Mouse (Mus musculus) monocyte, adult 2 months (primary cell): ENCODE results near the gene St7.

ENCODE experiments used
- DNase-seq, 2 experiments: peaks; one replicate each; pipeline ENCODE4 v3.0.0; 2022; ENCODE audit warnings: low spot score in 2 of 2, low read depth in 1 of 2

St7 gene

DNA sequence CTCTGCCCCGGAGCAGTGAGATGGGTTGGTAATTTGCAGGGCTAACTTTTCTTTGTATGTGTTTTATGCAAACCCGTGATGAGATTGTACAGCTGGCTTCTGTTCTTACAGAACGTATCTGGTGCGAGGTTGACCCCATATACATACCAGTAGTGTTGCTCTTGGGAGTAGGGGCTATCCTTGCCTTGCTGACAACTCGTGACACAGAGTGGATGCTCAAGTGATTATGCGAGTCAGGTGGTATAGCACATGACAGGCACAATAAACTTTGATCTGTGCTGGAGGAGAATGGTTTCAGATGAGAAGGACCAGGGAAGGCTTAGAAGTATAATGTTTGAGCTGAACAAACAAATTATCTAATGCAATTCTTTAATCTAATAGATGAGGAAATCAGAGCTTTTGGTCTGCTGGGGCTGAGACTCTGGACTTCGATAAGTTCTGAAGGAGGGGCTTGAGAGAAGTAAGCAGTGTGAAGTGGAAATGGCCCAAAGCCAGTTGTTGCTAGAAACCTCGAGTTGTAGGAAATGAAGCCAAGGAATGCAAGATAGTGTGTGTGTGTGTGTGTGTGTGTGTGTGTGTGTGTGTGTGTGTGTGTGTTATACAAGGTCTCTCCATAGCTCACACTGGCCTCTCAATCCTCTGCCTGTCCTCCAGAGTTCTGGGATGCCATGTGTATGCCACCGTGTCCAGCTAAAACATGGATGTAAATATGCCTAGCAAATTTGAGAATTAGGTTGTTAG, 251.3 kb downstream of the St7 start:
- DNase-seq = no peak

DNA sequence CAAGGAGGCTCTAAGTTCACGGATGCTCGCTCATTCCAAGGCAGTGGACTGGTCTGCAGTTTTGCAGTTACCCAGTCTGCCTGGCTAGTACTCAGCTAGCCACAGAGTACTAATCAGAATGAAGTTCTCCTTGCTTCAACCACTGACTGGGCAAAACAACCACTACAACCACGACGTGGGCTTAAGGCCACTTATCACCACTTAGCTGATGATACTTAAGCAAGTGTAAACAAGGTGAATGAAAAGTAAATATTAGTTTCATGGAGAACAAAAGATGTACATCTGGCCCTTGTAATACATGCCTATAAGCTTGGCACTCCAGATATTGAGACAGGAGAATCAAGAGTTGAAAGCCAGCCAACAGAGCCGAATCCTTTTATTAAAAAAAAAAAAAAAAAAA, 253.7 kb downstream of the St7 start:
- DNase-seq = no peak

DNA sequence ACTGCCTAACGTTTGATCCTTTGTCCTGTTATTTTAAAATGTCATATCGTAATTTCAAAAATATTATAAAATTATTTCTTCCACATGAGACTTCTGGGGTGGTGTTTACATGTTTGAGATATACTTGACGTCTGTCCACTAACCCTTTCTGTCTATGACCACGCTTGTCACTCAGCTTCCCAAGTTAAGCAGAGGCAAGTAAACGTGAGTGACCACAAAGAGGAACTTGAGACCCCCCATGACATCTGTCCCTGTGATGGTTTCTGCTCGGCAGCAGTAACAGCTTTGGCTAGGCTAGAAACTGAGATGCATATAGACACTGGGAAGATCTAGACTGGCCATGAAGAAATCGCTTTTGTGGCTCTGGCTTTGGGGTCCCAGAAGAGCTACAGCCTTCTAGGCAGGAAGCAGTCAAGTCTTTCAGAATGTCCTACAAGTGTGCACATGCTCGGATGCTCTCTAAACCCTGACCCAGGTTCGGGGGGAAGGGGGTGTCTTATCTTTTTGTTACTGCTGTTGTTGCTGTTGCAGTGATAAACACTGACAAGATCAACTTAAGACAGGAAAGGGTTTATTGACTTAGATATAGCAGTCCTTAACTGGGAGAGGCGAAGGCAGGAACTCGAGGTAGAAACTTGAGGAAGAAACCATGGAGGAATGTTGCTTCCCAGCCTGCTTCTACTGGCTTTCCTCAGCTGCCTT, 254.5 kb downstream of the St7 start:
- no peak for DNase-seq

DNA sequence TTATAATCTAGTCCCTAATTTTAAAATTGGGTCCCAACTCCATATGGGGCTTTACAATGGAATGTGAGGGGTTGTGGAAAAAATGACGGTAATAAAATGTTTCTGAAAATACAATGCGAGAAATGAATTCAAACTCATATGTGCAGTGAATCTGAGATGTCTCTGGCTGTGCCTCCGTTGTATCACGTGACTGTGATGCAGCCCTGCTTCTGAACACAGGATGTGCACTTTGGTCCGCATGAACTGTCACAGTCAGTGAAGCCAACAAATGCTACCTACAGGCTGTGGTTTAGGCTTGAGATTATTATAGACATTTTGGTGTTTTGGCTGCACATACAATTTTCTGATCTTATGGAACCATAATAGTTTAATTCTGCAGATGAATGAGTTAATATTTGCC, 256.4 kb downstream of the St7 start:
- no peak for DNase-seq

DNA sequence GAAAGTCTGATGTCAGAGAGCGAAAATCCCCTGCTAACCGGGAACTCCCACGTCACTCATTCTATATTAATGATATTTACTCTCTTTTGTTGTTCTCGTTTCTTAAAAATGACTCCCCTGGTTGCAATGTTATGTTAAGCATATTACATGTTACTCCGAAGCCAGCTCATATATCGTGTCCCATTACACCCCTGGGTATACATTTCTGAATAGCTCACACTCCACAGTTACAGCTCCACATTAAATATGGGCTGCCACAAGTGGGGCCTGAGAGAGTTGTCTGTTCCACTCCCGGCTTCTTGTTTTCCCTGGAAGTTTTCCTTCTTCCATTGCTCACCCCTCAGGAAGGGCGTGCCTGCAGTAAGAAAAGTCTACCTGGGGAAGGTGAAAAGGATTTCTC, 259.0 kb downstream of the St7 start:
- no peak for DNase-seq

DNA sequence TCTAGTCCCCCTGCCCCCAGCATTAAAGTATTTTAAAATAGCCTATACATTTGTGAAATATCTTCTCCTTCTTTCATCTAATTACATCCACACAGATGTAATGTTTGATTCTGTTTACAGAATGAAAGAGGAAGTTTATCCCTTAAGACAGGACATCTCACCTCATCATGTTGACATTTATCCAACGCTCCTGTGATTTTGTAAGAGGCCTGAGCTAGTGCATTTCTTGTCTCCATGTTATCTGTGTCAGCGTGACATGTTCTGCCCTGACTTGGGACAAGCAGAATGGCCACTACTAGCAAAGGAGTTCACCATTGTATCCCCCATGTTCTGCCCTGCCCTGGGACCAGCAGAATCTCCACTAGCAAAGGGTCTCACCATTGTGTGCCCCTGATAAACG, 270.7 kb downstream of the St7 start:
- no peak for DNase-seq

DNA sequence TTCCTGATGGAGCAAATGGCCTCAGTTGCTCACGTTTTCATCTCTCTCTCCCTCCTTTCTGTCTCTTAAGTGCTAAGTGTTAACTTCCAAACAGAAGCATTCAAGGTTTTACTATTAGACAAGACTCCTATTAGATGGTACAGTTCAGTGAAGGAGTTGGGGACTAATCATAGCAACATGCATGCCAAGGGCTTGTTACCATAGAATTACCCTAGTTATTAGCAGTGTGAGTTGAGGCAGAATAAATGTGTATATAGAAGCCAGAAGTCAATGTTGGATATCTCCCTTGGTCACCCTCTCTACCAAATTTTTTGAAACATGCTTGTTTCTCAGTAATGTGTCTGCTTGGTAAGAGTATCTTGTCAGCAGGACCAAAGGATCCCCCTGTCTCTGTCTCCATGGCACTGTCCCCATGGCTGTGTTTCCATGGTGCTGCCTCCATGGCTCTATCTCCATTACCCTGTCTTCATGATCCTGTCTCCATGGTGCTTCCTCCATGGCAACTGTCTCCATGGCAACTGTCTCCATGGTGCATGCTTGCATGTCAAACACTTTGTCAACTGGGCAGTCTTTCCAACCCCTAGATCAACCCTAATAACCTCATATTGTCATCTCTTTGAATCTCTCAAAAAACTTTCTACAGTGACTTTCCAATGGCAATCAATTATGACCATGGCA, 275.9 kb downstream of the St7 start:
- DNase-seq = no peak

DNA sequence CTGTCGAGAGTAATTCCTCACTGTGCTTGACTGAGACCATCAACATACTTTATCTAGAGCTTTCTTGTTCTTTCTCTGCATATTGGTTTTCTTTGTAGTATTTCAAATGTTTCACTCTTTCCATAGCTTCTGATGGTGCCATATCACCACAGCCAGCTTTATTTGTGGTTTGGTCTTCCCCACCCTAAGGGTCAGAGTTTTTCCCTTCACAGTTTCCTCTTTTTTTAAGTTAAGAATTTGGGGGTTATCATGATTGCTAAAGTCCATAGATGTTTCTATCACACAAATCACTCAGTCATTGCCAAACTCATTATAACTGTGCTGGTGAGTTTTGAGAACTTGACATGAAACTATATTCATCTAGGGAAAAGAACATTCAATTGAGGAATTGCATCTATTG, 277.1 kb downstream of the St7 start:
- no peak for DNase-seq

DNA sequence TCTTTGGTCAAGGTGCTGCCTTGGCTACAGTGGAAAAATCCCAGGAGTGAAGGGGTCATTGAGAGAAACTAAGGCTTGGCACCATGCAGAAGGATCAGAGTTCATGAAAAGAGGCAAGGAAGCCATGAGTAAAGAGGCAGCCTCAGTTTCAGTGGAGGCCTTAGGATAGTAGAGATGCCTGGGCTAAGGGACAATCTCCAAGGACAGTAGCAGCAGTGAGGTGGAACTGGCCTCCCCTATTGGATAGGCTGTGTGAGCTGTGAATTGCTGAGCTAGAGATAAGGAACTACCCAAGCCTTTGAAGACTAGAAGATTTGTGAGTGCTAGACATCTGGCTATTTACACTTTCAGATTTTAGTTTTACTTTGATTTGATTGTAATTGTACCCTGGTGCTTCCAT, 278.7 kb downstream of the St7 start:
- DNase-seq = no peak

DNA sequence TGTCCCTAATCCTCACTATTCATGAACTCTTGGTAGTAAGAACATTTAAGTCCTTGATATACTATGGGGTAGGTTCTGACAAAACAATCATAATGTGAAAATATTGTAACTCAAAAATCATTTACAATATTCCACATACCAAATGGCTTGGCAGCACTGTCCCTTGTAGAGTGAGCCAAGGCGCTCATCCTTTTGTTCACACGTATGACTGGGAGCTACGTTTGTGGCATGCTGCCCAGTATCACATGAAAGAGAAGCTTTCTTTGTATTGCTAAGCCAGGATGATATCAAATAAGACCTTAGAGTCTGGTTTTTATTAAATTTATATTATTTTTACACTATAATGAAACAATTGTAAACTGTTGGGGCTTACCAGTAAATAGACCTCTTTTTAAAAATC, 281.7 kb downstream of the St7 start:
- no peak for DNase-seq

DNA sequence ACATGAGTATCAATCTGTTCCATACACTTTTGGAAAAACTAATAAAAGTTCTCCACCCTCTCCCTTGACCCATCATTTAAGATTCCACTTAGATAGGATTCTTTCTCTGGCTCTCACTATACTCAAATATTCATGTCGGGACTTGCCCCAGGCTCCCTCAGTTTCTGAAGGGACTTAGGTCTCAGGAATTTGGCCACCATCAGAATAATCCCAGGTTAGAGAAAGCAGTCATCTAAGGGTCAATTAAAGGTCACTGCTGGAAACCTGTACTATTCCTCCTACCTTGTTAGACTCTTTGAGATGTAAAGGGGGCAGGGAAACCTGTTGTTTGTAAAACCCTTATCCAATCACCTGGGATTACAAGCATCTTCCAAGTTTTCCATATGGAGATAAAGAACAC, 284.4 kb downstream of the St7 start:
- no peak for DNase-seq

DNA sequence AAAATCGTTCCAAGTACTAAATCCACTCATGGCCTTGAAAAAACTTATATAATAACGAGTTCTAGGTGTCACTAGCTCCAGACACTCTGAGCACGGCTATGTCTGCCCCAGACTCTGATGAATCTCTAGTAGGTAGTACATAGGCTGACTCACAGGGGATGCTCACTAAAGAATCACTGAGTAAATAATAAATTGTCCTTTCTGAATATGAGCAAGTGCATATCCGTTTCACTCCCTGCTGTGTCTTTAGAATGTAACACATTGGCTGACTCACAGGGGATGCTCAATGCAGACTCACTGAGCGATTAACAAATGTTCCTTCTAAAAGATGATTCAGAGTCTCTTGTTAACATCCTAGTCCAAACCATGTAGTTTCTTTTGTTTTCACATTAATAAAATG, 285.6 kb downstream of the St7 start:
- DNase-seq = no peak

DNA sequence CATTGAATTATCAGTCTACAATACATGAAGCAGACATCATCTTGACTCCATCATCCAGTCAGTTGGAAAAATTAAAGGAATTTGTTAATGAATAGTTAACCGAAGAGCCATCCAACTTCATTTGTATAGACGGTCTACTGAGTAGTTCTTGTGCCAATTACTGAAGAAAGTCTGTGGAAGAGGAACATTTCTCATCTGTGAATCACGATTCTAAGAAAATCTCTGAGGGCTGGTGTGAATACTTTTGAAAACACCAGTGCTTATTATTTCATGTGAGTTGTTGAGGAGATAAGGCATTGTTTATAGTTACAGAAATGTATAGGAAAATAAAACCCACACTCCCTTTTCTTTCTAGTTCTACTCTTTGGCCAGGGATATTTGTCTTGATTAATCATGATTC, 286.1 kb downstream of the St7 start:
- no peak for DNase-seq

DNA sequence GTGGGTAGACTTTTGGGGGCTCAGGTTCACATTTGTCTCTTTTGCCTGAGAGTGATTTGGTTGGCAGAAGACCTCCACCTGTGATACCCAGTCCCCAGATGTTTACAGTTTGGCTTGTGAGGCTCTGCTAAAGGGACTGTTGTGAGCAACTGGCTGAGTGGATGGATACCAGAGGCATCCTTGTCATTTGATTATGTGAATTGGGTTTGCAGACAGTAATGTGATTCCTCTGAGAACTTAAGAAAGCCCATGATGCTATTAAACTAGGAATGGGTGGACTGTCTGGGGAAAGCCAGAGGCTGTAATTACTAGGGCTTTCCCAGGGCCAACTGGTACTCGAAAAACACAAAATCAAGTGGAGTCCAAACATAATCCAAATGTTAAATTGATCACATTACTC, 286.6 kb downstream of the St7 start:
- no peak for DNase-seq

DNA sequence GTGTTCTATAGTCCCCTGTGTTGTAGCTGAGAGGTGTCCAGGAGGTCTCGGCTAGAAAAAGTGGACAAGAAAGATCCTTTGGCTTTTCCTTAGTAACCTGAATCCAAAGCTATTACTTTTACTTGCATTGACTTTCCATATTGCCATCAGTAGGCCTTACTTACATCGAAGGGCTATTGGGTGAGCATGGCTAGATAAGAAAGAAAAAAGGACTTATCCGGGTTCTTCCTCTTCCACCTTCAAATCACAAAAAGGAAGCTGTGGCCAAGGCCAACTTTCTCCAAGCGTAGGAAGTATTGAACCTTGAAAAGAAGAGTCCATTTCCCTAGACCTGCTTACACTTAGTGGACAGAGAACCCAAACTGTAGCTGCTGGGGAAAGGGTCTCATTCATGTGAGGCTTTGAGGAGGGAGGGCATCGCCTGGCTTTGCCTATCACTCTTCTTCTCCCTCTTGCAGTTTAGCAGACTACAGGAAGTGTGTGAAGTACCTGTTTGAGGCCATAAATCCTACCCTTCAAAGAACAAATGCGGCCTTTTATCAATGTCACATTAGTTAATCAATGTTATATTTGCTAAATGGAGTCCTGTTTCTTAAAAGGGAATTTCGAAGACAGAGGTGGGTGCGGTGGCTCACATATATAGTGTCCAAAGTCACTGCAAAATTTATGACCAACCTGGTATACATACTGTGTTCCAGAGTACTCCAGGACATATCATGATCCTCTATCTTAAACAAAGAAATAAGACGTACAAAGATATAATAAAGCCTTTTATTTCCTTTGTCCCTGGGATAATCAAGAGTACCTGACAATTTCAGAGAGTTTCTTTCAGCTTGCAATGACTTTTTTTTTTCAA, 297.7 kb downstream of the St7 start:
- no peak for DNase-seq

DNA sequence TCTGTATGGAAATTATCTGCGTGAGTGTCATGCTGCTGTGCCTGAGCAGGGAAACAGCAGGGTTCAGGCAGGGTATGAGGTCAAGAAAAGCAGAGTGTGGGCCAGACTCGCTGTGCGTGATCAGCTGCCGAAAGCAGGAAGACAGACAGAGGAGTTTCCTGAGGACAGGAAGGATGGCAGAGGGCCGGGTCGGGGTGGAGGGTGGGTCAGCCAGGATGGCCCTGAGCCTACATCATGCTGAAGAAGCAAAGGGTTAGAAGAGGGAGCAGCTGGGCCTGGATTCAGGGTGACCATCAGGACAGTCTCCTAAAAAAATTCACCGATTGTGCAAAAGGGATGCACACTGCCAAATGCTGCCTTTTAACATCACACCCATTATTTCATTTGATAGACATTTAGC, 298.9 kb downstream of the St7 start:
- no peak for DNase-seq
